ENCODE assay signal across 14 mouse cellular contexts in genomic region chr9:116369059-116369718, GRCm38 (mm10).
DNase-seq lines count a peak whose midpoint lies in the region; ATAC-seq and TF ChIP-seq lines count a peak whose summit lies in the region.
"Had no signal": no experiment of that assay in that cellular context is flagged by ENCODE, and none has a peak within 500 bp of the region (broad histone marks: within the 10 kb centered on the region; RNA-seq: fewer than 3 reads in every experiment).

No protein-coding gene starts in this region.

- dilution Hi-C loops in CH12.LX (cut with MboI; ENCODE audit: extremely low pct_ligation_motif_present, extremely low pct_unique_long_range_greater_than_20kb, low sequenced_read_pairs) = no loop called here

- H3K27me3 ChIP-seq in lung, embryonic 16.5 days (ENCODE audit: control insufficient read depth, insufficient read depth, low read depth, low read length) = no peaks in the 10 kb centered on the region
- H3K27me3 ChIP-seq in CH12.LX (replicated peaks) = no peaks in the 10 kb centered on the region
- H3K27me3 ChIP-seq: midbrain, embryonic 15.5 days had no signal

- no peaks in the 10 kb centered on the region for H3K9me3 ChIP-seq in lung, embryonic 16.5 days (ENCODE audit: control insufficient read depth, low read length)
- no peaks in the 10 kb centered on the region for H3K9me3 ChIP-seq in CH12.LX (replicated peaks; ENCODE audit: low read length)
- H3K9me3 ChIP-seq: midbrain, embryonic 15.5 days had no signal

- no peak overlapping the region for H3K9ac ChIP-seq in lung, embryonic 16.5 days (ENCODE audit: low read length)
- peak overlapping the region; percentile 36; the same call in 1 of the 2 replicates for H3K9ac ChIP-seq in CH12.LX (ENCODE audit: insufficient read depth, low read depth)
- H3K9ac ChIP-seq: midbrain, embryonic 15.5 days had no signal

- ATAC-seq in lung, embryonic 16.5 days (ENCODE audit: low read depth) = peak; percentile 41; the same call in 1 of the 2 replicates
- ATAC-seq: forebrain, embryonic 14.5 days; midbrain, embryonic 15.5 days had no signal

- in situ Hi-C loops in CH12.LX (cut with MboI; ENCODE audit: low pct_ligation_motif_present, low pct_unique_long_range_greater_than_20kb, low sequenced_read_pairs) = loop anchor here (5.0 kb wide), 1 partner anchor 37 kb away; no protein-coding TSS in a partner anchor

- no peak for DNase-seq in lung, postnatal 10 days
- DNase-seq in CH12.LX (ENCODE audit: extremely low read depth) = peak; percentile 85
- peak; percentile 15 to 35 for DNase-seq in natural killer cell, adult 2 months (ENCODE audit: low spot score in 2 of 2)
- no peak for DNase-seq in ovary, adult 18-20 months (ENCODE audit: low spot score)
- DNase-seq in cerebellum, postnatal 25 days = no peak
- no peak for DNase-seq in left cerebral cortex, postnatal 36 days (ENCODE audit: low spot score in 2 of 2)
- DNase-seq: heart, adult 11 months; heart, postnatal 4 days; lung, adult 2 months had no signal

- peak; percentile 79 for TF ChIP-seq EP300 in CH12.LX (IDR thresholded peaks at IDR 0.05; ENCODE audit: low read length)

- no peak overlapping the region for H3K4me3 ChIP-seq in lung, embryonic 16.5 days (ENCODE audit: low read length)
- H3K4me3 ChIP-seq in CH12.LX (replicated peaks in 1 of 3; ENCODE audit: low read depth in 2 of 3, low read length in 2 of 3, poor library complexity in 1 of 3) = no peak overlapping the region
- H3K4me3 ChIP-seq in embryonic fibroblast, embryonic 13.5 days (ENCODE audit: insufficient read depth, low read length) = no peak overlapping the region
- H3K4me3 ChIP-seq: left cerebral cortex, adult 2 months; midbrain, embryonic 15.5 days had no signal

- H3K4me1 ChIP-seq in lung, embryonic 16.5 days (replicated peaks; ENCODE audit: control insufficient read depth, insufficient read depth, low read length) = peaks cover 3% of the 10 kb centered on the region
- peaks cover 27 to 56% of the 10 kb centered on the region in 2 experiments for H3K4me1 ChIP-seq in CH12.LX (ENCODE audit: control insufficient read depth in 1 of 2, insufficient read depth in 2 of 2)
- H3K4me1 ChIP-seq in embryonic fibroblast, embryonic 13.5 days (ENCODE audit: control insufficient read depth, insufficient read depth, low read length) = peaks cover 9% of the 10 kb centered on the region
- H3K4me1 ChIP-seq: midbrain, embryonic 15.5 days had no signal

- H3K36me3 ChIP-seq in lung, embryonic 16.5 days (ENCODE audit: control insufficient read depth, insufficient read depth, low read length) = no peaks in the 10 kb centered on the region
- H3K36me3 ChIP-seq in CH12.LX (replicated peaks in 1 of 2; ENCODE audit: control insufficient read depth in 1 of 2, insufficient read depth in 1 of 2, low read length in 1 of 2) = no peaks in the 10 kb centered on the region
- H3K36me3 ChIP-seq: midbrain, embryonic 15.5 days had no signal

- TF ChIP-seq CTCF in CH12.LX (conservative IDR thresholded peaks at IDR 0.05 in 1 of 2, IDR thresholded peaks at IDR 0.05 in 1 of 2; ENCODE audit: low read depth in 2 of 2, low read length in 2 of 2) = no peak
- no peak for TF ChIP-seq CTCF in embryonic fibroblast, embryonic 13.5 days (IDR thresholded peaks at IDR 0.05; ENCODE audit: borderline replicate concordance, insufficient read depth, low read length)

- no peak overlapping the region for H3K4me2 ChIP-seq in lung, embryonic 16.5 days (ENCODE audit: low read depth, low read length)
- peak overlapping the region; percentile 30 for H3K4me2 ChIP-seq in CH12.LX (ENCODE audit: insufficient read depth, low read depth, poor library complexity, severe bottlenecking)
- H3K4me2 ChIP-seq: midbrain, embryonic 15.5 days had no signal

- TF ChIP-seq POLR2A in CH12.LX (IDR thresholded peaks at IDR 0.05; ENCODE audit: low read depth, low read length) = peak; percentile 40
- TF ChIP-seq POLR2A in embryonic fibroblast, embryonic 13.5 days (IDR thresholded peaks at IDR 0.05; ENCODE audit: low read depth, low read length) = no peak

- H3K27ac ChIP-seq in lung, embryonic 16.5 days (ENCODE audit: low read length) = no peak overlapping the region
- peak overlapping the region; percentile 97 for H3K27ac ChIP-seq in CH12.LX (ENCODE audit: insufficient read depth, low read depth)
- peak overlapping the region; percentile 90 for H3K27ac ChIP-seq in embryonic fibroblast, embryonic 13.5 days (ENCODE audit: insufficient read depth, low read length)
- H3K27ac ChIP-seq: left cerebral cortex, adult 2 months; midbrain, embryonic 15.5 days had no signal

- TF ChIP-seq RAD21 in CH12.LX (IDR thresholded peaks at IDR 0.05; ENCODE audit: low read depth, low read length) = no peak; the same call in 1 of the 2 replicates

- intact Hi-C loops in left cerebral cortex, postnatal 36 days (cut with DNase I) = no loop called here

- H3K79me2 ChIP-seq in CH12.LX (replicated peaks; ENCODE audit: control insufficient read depth, extremely low read depth, insufficient read depth, poor library complexity, severe bottlenecking) = no peaks in the 10 kb centered on the region

TF ChIP-seq in CH12.LX, 34 proteins besides CTCF, POLR2A, EP300 and RAD21:
- TF ChIP-seq MAZ (IDR thresholded peaks at IDR 0.05; ENCODE audit: low read depth, low read length) = peak; percentile 91; the same call in 1 of the 2 replicates
- TF ChIP-seq ZKSCAN1 (IDR thresholded peaks at IDR 0.05; ENCODE audit: borderline replicate concordance, low read depth, low read length) = no peak
- peak; percentile 71 for TF ChIP-seq ETS1 (conservative IDR thresholded peaks at IDR 0.05; ENCODE audit: low read depth, low read length)
- peak; percentile 14 for TF ChIP-seq JUND (conservative IDR thresholded peaks at IDR 0.05; ENCODE audit: low read depth, low read length)
- peak; percentile 67 for TF ChIP-seq TCF12 (IDR thresholded peaks at IDR 0.05; ENCODE audit: low read depth, low read length)
- TF ChIP-seq BHLHE40 (IDR thresholded peaks at IDR 0.05; ENCODE audit: low read depth, low read length) = peak; percentile 45
- peak; percentile 48; the same call in 1 of the 2 replicates for TF ChIP-seq SIN3A (IDR thresholded peaks at IDR 0.05; ENCODE audit: low read length)
- TF ChIP-seq MAFK (IDR thresholded peaks at IDR 0.05; ENCODE audit: insufficient replicate concordance, low read length) = 0 out of 2 replicates have a peak, but pooled peaks have one; percentile 43
- TF ChIP-seq ZMIZ1 (IDR thresholded peaks at IDR 0.05; ENCODE audit: low read depth, low read length) = no peak
- TF ChIP-seq MEF2A (IDR thresholded peaks at IDR 0.05; ENCODE audit: borderline replicate concordance, low read depth, low read length) = peak; percentile 86
- no peak for TF ChIP-seq ELF1 (IDR thresholded peaks at IDR 0.05; ENCODE audit: low read depth, low read length)
- TF ChIP-seq MYC (IDR thresholded peaks at IDR 0.05; ENCODE audit: low read depth, low read length) = peak; percentile 52; the same call in 1 of the 2 replicates
- TF ChIP-seq NELFE (IDR thresholded peaks at IDR 0.05; ENCODE audit: low read depth, low read length) = no peak
- TF ChIP-seq NRF1 (IDR thresholded peaks at IDR 0.05; ENCODE audit: low read depth, low read length) = no peak
- peak; percentile 55; the same call in 1 of the 2 replicates for TF ChIP-seq TBP (conservative IDR thresholded peaks at IDR 0.05; ENCODE audit: low read depth, low read length)

Comparison
In these comparisons a context has a peak if more than half of its experiments do, and no peak if none do; other contexts are left out.
1. DNase-seq: peak in CH12.LX (single experiment) and natural killer cell, adult 2 months (2 of 2); none in lung, postnatal 10 days (single experiment), ovary, adult 18-20 months (single experiment), cerebellum, postnatal 25 days (0 of 2) and left cerebral cortex, postnatal 36 days (0 of 2).